Mouse (Mus musculus) intestine, embryonic 14.5 days (tissue): ENCODE measurements around the gene Myo9b. TPM values are rescaled to one million over a fixed set of nuclear protein-coding genes. Genes with fewer than 3 reads are reported as not detected.
A peak's percentile ranks its signal among the peaks of the same experiment; 100 is the strongest.

ENCODE experiments used
- ATAC-seq: fragments of 200-750 bp; cut with Nextera tagmentation; replicated peaks from 2 replicates; pipeline ENCODE4 v1.8.0; 2017; ENCODE audit warnings: low read depth, moderate number of reproducible peaks, moderate TSS enrichment, moderate library complexity; ENCODE audit not compliant: low FRiP score, low TSS enrichment
- DNase-seq: peaks from one replicate; pipeline ENCODE4 v3.0.0-alpha.2; 2018; ENCODE audit warnings: low spot score
- H3K27ac ChIP-seq: fragments of 300-500 bp; sonication (generic); 2 replicates; pipeline ENCODE4 v1.5.1; 2014; ENCODE audit warnings: low read depth, mild to moderate bottlenecking, control low read depth
- H3K27me3 ChIP-seq: fragments of 300-500 bp; sonication (generic); replicated peaks from 2 replicates; pipeline ENCODE4 v1.6.1; 2014; ENCODE audit warnings: low read length, control low read depth; ENCODE audit not compliant: control insufficient read depth, insufficient read depth
- H3K36me3 ChIP-seq: fragments of 300-500 bp; sonication (generic); 2 replicates; pipeline ENCODE4 v1.6.1; 2014; ENCODE audit warnings: low read length, control low read depth; ENCODE audit not compliant: control insufficient read depth, insufficient read depth
- H3K4me1 ChIP-seq: fragments of 300-500 bp; sonication (generic); replicated peaks from 2 replicates; pipeline ENCODE4 v1.6.1; 2014; ENCODE audit warnings: low read length, control low read depth, mixed read lengths; ENCODE audit not compliant: control insufficient read depth, insufficient read depth
- H3K4me2 ChIP-seq: fragments of 300-500 bp; sonication (generic); 2 replicates; pipeline ENCODE4 v1.6.1; 2014; ENCODE audit warnings: low read length
- H3K4me3 ChIP-seq: fragments of 300-500 bp; sonication (generic); 2 replicates; pipeline ENCODE4 v1.5.1; 2014; ENCODE audit warnings: low read depth, low read length, control low read depth, mixed read lengths
- H3K9ac ChIP-seq: fragments of 300-500 bp; sonication (generic); 2 replicates; pipeline ENCODE4 v1.6.1; 2014; ENCODE audit warnings: mild to moderate bottlenecking, low read length
- H3K9me3 ChIP-seq: fragments of 300-500 bp; sonication (generic); 2 replicates; pipeline ENCODE4 v1.6.1; 2016; ENCODE audit warnings: low read length, control low read depth; ENCODE audit not compliant: control insufficient read depth
- WGBS: fragments of 180-500 bp; shearing (Covaris S2); extraction: QIAGEN DNeasy Blood & Tissue Kit; methylation state at CpG from one replicate; pipeline ENCODE4 v1.1.7; 2014; 5-methylcytosine and 5-hydroxymethylcytosine counted together
- polyA plus RNA-seq: library from polyadenylated mRNA; unstranded; fragments of >200 nt; fragmentation: Nextera tagmentation; extraction: Ambion mirVana; gene quantifications from 2 replicates; pipeline ENCODE4 v1.2.1, GENCODE M21; 2014

The Myo9b gene
- polyA plus RNA-seq, 1 experiment from 2014 or later: 21.6 TPM

DNA sequence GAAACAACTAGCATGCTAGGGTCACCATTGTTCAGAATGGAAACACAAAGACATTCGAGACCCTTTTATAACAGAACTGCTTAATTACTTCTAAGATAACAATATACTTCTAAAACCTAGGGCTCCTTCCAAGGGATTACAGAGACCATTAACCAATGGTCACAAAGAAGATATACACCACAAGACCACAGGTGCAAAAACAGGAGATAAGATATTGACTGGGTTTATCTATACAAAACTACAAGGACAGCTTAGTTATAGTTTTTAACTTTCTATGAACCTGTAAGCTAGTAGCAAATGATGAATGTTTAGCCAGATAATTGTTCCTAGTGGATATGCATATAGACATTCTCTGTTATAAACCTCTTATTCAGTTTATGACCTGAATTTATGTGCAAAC, 30.3 kb downstream of the Myo9b start:
- Histone ChIP-seq H3K27me3 (no peaks in the 10 kb centered on the region), H3K4me2 (no peak overlapping the region), H3K4me1 (no peaks in the 10 kb centered on the region), H3K36me3 (0 out of 2 replicates have a peak, but pooled peaks cover 3% of the 10 kb centered on the region), H3K27ac (no peak overlapping the region), H3K9me3 (0 out of 2 replicates have a peak, but pooled peaks cover 5% of the 10 kb centered on the region), H3K4me3 (no peak overlapping the region), H3K9ac (no peak overlapping the region)
- DNase-seq (no peak), ATAC-seq (no peak)
- 91% methylated on average over 1 of the region's 1 CpGs for WGBS

DNA sequence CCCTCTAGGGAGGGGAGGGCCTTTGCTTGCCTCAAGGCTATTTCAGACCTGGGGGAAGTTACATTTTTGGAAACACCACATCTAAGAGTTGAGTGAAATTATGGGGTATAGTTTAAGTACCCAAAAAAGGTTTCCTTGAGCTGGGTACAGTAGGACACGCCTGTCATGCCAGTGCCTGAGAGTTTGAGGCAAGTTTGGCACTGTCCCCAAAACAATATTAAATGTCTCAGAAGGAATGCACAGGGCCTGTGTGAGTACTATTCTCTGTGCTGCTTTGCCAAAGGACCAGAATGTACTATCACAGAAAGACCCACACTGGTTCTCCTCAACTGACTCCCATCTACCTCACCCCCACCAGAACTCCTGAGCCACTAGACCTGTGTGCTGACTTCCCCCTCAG, 31.1 kb downstream of the Myo9b start:
- DNase-seq: no peak
- H3K4me1 ChIP-seq: no peaks in the 10 kb centered on the region
- 86% methylated on average over 1 of the region's 1 CpGs for WGBS
- no peaks in the 10 kb centered on the region for H3K27me3 ChIP-seq
- ATAC-seq: no peak
- 0 out of 2 replicates have a peak, but pooled peaks cover 5% of the 10 kb centered on the region for H3K9me3 ChIP-seq
- H3K4me2 ChIP-seq: no peak overlapping the region
- H3K9ac ChIP-seq: no peak overlapping the region
- 0 out of 2 replicates have a peak, but pooled peaks cover 3% of the 10 kb centered on the region for H3K36me3 ChIP-seq
- no peak overlapping the region for H3K27ac ChIP-seq
- H3K4me3 ChIP-seq: no peak overlapping the region

DNA sequence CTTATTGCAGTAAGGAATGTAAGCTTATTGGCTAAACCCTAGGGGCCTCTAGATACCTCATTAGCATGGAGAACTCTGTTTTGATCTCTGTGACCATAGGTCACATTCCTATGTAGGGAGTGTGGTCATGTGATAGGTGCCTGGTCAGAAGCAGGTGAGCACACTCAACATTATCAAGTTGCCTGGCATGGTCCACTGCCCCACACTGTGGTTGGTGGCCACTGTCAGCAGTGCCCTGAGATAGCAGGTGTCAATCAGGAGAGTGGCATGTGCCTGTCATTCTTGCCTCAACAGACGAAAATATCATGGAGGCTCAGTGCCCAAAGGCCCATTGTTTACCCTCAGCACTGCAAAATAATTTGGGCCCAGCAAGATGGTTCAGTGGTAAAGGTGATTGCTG, 33.5 kb downstream of the Myo9b start:
- H3K4me2 ChIP-seq: no peak overlapping the region
- no peaks in the 10 kb centered on the region for H3K27me3 ChIP-seq
- 0 out of 2 replicates have a peak, but pooled peaks cover 3% of the 10 kb centered on the region for H3K36me3 ChIP-seq
- H3K9ac ChIP-seq: no peak overlapping the region
- peak; percentile 8; the same call in 1 of the 2 replicates for ATAC-seq
- no peak overlapping the region for H3K27ac ChIP-seq
- DNase-seq: no peak
- H3K9me3 ChIP-seq: 0 out of 2 replicates have a peak, but pooled peaks cover 5% of the 10 kb centered on the region
- H3K4me1 ChIP-seq: no peaks in the 10 kb centered on the region
- WGBS: 82% methylated on average over 1 of the region's 1 CpGs
- H3K4me3 ChIP-seq: no peak overlapping the region

DNA sequence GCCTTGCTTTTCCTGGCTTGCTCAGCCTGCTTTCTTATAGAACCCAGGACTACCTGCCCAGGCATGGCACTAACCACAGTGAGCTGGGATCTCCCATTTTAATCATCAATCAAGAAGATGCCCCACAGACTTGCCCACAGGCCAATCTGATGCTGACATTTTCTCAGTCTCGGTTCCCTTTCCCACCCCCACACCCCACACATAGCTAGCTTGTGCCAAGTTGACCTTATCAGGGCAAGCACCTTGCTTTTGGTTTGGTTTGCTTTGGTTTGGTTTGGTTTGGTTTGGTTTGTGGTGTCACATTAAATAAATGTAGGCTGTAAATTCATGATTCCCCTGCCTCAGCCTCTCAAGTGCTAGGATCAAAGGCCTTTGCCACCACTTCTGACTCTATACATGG, 34.9 kb downstream of the Myo9b start:
- 100% methylated on average over 1 of the region's 1 CpGs for WGBS
- ATAC-seq: no peak
- H3K27ac ChIP-seq: no peak overlapping the region

DNA sequence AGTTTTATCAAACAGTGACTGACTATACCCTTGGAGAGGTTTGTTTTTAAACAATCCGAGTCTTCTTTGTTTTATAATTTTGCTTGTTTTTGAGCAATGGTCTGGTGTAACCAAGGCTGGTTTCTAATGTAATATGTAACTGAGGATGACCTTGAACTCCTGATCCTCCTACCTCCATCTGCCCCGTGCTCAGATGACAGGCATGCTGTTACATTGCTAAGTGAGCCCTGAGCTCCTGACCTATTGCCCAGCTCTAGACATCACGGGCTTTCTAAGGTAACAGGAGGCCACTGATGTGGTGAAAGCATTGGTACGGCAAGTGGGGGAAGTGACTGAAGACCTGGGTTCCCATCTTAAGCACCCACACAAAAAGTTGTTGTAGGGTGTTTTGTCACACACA, 35.4 kb downstream of the Myo9b start:
- no peaks in the 10 kb centered on the region for H3K9me3 ChIP-seq
- ATAC-seq (no peak), DNase-seq (no peak)
- WGBS: 75% methylated on average over 4 of the region's 4 CpGs
- H3K36me3 ChIP-seq: 0 out of 2 replicates have a peak, but pooled peaks cover 3% of the 10 kb centered on the region
- no peaks in the 10 kb centered on the region for H3K27me3 ChIP-seq
- H3K4me3 ChIP-seq: no peak overlapping the region
- H3K27ac ChIP-seq: no peak overlapping the region
- no peak overlapping the region for H3K9ac ChIP-seq
- no peak overlapping the region for H3K4me2 ChIP-seq
- H3K4me1 ChIP-seq: peaks cover 12% of the 10 kb centered on the region

More for the DNA sequence above, 34.9 kb downstream of the Myo9b start:
- no peak overlapping the region for H3K4me3 ChIP-seq
- no peak for DNase-seq
- no peak overlapping the region for H3K9ac ChIP-seq
- no peaks in the 10 kb centered on the region for H3K27me3 ChIP-seq
- no peak overlapping the region for H3K4me2 ChIP-seq
- H3K4me1 ChIP-seq: peaks cover 7% of the 10 kb centered on the region
- 0 out of 2 replicates have a peak, but pooled peaks cover 4% of the 10 kb centered on the region for H3K9me3 ChIP-seq
- H3K36me3 ChIP-seq: 0 out of 2 replicates have a peak, but pooled peaks cover 3% of the 10 kb centered on the region

DNA sequence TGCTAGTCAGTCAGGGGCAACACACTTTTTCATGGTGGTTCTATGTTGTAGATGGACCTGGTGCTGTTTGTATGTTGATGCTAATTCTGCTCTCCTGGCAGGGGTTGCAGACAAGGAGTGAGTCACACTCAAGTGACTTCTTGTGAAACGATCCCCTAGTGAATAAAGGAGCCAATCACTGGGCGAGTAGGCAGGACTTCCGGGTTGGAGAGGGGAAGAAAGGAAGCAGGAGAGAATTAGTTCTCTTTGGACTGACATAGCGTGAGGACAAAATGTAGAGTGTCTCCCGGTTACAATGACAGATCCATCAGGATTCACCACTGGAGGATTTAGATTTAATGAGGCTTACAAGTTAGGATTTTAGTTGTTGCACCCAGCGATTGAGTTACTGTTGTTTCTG, 37.9 kb downstream of the Myo9b start:
- H3K4me2 ChIP-seq: no peak overlapping the region
- H3K9ac ChIP-seq: no peak overlapping the region
- peaks cover 14% of the 10 kb centered on the region for H3K4me1 ChIP-seq
- H3K4me3 ChIP-seq: no peak overlapping the region
- ATAC-seq (no peak), DNase-seq (no peak)
- no peaks in the 10 kb centered on the region for H3K27me3 ChIP-seq
- 79% methylated on average over 6 of the region's 6 CpGs for WGBS
- no peak overlapping the region for H3K27ac ChIP-seq
- no peaks in the 10 kb centered on the region for H3K9me3 ChIP-seq
- H3K36me3 ChIP-seq: peaks cover 8% of the 10 kb centered on the region; the same call in 1 of the 2 replicates

DNA sequence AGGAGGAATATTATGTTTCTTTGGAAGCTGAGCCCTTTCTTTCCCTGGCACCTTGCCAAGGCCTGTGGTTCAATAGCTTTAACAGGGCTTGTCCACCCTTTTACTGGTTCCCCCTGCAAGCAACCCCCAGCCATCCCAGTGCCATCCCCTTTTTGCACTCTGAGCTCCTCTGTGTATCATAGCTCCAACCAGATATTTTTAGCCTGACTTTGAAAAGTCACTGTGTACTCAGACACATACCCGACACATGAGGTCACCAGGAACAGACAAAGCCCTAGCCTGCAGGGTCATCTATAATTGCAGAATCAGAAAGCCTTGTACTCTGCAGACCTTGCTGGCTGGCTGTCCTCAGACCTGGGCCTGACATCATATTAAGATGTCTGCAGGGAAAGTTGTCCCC, 40.2 kb downstream of the Myo9b start:
- Histone ChIP-seq H3K4me2 (no peak overlapping the region), H3K4me1 (peaks cover 14% of the 10 kb centered on the region), H3K27ac (peak overlapping the region; percentile 78), H3K36me3 (peaks cover 15% of the 10 kb centered on the region), H3K9ac (no peak overlapping the region), H3K9me3 (no peaks in the 10 kb centered on the region), H3K4me3 (no peak overlapping the region), H3K27me3 (no peaks in the 10 kb centered on the region)
- DNase-seq: peak; percentile 62
- peak; percentile 72 for ATAC-seq
- WGBS: 24% methylated on average over 1 of the region's 1 CpGs

DNA sequence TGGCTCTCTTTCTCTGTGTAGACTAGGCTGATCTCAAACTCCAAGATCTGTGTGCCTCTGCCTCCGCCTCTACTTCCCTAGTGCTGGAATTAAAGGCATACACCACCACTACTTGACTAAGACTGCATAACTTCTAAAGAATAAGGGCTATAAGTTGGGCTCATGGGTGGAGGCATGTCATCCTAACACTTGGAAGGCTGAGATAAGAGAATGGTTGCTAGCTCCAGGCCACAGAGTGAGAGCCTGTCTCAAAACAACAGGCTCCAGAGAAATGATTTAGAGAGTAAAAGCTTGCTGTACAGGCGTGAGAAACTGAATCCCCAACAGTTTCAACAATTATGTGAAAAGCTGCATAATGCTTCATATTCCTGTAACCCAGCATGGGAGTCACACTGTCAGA, 41.4 kb downstream of the Myo9b start:
- Histone ChIP-seq H3K4me3 (no peak overlapping the region), H3K9ac (no peak overlapping the region), H3K4me2 (no peak overlapping the region), H3K27me3 (no peaks in the 10 kb centered on the region), H3K36me3 (peaks cover 15% of the 10 kb centered on the region), H3K27ac (no peak overlapping the region), H3K4me1 (peaks cover 14% of the 10 kb centered on the region), H3K9me3 (no peaks in the 10 kb centered on the region)
- DNase-seq: no peak
- WGBS: 88% methylated on average over 2 of the region's 2 CpGs
- no peak for ATAC-seq

DNA sequence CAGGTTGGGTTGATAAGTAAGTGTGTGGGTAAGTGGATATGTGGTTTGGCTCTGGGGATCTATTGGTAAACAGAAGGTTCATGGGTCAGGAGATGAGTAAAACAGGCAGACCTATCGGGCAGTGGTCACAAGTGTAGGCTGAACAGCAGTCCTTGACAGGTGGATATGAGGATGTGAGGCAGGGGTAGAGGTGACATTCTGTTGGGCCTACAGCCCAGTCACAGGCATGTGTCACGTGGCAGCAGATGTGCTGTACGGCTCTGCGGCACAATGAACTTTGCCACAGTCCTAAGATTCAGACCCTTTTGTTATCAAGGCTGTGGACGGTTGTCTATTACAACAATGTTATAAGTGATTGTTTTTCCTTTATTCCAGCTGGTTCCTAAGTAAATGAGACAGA, 43.5 kb downstream of the Myo9b start:
- Histone ChIP-seq H3K27ac (no peak overlapping the region), H3K4me3 (no peak overlapping the region), H3K36me3 (peaks cover 15% of the 10 kb centered on the region), H3K4me2 (no peak overlapping the region), H3K9me3 (no peaks in the 10 kb centered on the region), H3K9ac (no peak overlapping the region), H3K27me3 (no peaks in the 10 kb centered on the region), H3K4me1 (peaks cover 14% of the 10 kb centered on the region)
- no peak for ATAC-seq
- WGBS: 89% methylated on average over 5 of the region's 5 CpGs
- no peak for DNase-seq
